Mouse (Mus musculus): Measurements from ENCODE around the gene Henmt1.

GRCm38 (mm10) chr3:108902038-108902437 lies 37.6 kb upstream of the Henmt1 start:
- TF ChIP-seq POLR2A (IDR thresholded peaks at IDR 0.05; ENCODE audit: borderline replicate concordance, low read depth, low read length) = no peak
- TF ChIP-seq CTCF (IDR thresholded peaks at IDR 0.05; ENCODE audit: low read depth, low read length) = no peak
